8 mouse cellular contexts compared by ENCODE assay signal in the genomic region with DNA sequence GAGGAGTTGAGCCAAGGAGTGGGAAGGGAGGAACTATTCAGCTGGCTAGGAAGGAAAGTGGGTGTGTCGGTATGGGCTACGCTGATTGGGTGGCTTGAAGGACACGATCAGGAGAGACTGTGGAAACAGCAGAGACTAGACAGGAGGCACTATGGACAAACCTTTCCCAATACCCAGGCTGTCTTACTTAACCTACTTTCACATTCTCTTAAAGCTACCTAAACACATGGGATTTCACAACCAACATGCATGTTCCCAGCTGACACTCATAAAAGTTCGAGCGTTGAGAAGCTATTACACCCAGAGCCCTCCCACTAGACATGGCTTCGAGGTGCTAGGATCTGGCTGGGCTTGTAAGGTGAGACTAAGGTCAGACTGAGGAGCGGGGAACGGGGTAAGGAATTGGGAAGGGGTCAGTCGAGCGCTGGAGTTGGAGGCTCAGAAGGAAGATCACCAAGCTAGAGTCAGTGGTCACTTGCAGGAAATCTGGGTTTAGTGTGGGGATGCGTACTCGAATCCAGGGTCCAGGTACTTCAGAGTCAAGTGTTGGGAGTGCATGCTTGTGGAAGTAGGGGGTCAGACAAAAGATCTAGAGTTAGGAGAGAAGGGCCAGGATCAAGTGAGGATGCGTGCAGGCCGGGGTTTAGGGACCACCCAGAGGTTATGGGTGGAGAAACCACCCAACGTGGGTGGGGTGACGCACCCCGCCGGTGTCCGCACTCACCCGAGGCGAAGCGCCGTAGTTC. TPM values are rescaled to one million over a fixed set of nuclear protein-coding genes. Genes with fewer than 3 reads are reported as not detected.
DNase-seq lines count a peak whose midpoint lies in the region; ATAC-seq and TF ChIP-seq lines count a peak whose summit lies in the region.

Gene Paox (plus strand): TSS at position 217 of the 746 bp plus-strand sequence.

- H3K4me1 ChIP-seq in E14TG2a.4 (replicated peaks; ENCODE audit: low read depth, low read length) = peaks cover 28% of the 10 kb centered on the region
- H3K4me1 ChIP-seq in heart, embryonic 16.5 days (ENCODE audit: control insufficient read depth, insufficient read depth, low read length) = 0 out of 2 replicates have a peak, but pooled peaks cover 3% of the 10 kb centered on the region
- peaks cover 21% of the 10 kb centered on the region for H3K4me1 ChIP-seq in liver, embryonic 15.5 days (replicated peaks)
- H3K4me1 ChIP-seq in neural tube, embryonic 11.5 days (ENCODE audit: control insufficient read depth, insufficient read depth, low read length) = no peaks in the 10 kb centered on the region

- peak within 1 kb of the TSS; percentile 92 for H3K4me3 ChIP-seq in E14TG2a.4 (replicated peaks; ENCODE audit: low read length)
- H3K4me3 ChIP-seq in heart, embryonic 16.5 days (ENCODE audit: low read length) = peak within 1 kb of the TSS; percentile 75
- peak within 1 kb of the TSS; percentile 68 for H3K4me3 ChIP-seq in liver, embryonic 15.5 days (replicated peaks)
- H3K4me3 ChIP-seq in neural tube, embryonic 11.5 days (ENCODE audit: low read depth, low read length) = peak within 1 kb of the TSS; percentile 71

- H3K9ac ChIP-seq in heart, embryonic 16.5 days (ENCODE audit: low read length) = peak within 1 kb of the TSS; percentile 90
- peak within 1 kb of the TSS; percentile 62 for H3K9ac ChIP-seq in liver, embryonic 15.5 days
- H3K9ac ChIP-seq in neural tube, embryonic 11.5 days (ENCODE audit: low read length) = peak within 1 kb of the TSS; percentile 84

- 1% methylated on average over 23 of the region's 23 CpGs for WGBS in heart, embryonic 16.5 days
- WGBS in liver, embryonic 15.5 days (ENCODE audit: insufficient replicate concordance) = under 1% methylated on average over 23 of the region's 23 CpGs
- 2% methylated on average over 23 of the region's 23 CpGs for WGBS in neural tube, embryonic 11.5 days

- peak within 1 kb of the TSS; percentile 80 for H3K4me2 ChIP-seq in heart, embryonic 16.5 days (ENCODE audit: low read depth, low read length)
- H3K4me2 ChIP-seq in liver, embryonic 15.5 days = peak within 1 kb of the TSS; percentile 89
- H3K4me2 ChIP-seq in neural tube, embryonic 11.5 days (ENCODE audit: low read depth) = peak within 1 kb of the TSS; percentile 94

- H3K9me3 ChIP-seq in E14TG2a.4 (ENCODE audit: low read length) = no peaks in the 10 kb centered on the region
- H3K9me3 ChIP-seq in heart, embryonic 16.5 days (replicated peaks; ENCODE audit: control insufficient read depth, low read length) = no peaks in the 10 kb centered on the region
- H3K9me3 ChIP-seq in liver, embryonic 15.5 days (replicated peaks) = no peaks in the 10 kb centered on the region
- no peaks in the 10 kb centered on the region for H3K9me3 ChIP-seq in neural tube, embryonic 11.5 days (ENCODE audit: control insufficient read depth, low read length)

- no peaks in the 10 kb centered on the region for H3K27me3 ChIP-seq in E14TG2a.4 (ENCODE audit: insufficient read depth, low read length)
- H3K27me3 ChIP-seq in heart, embryonic 16.5 days (ENCODE audit: control insufficient read depth, insufficient read depth, low read length) = no peaks in the 10 kb centered on the region
- no peaks in the 10 kb centered on the region for H3K27me3 ChIP-seq in liver, embryonic 15.5 days
- no peaks in the 10 kb centered on the region for H3K27me3 ChIP-seq in neural tube, embryonic 11.5 days (ENCODE audit: control insufficient read depth, insufficient read depth, low read length)

- TF ChIP-seq CTCF in E14TG2a.4 (conservative IDR thresholded peaks at IDR 0.05; ENCODE audit: low read length) = no peak

- peak within 1 kb of the TSS; percentile 94 for H3K27ac ChIP-seq in heart, embryonic 16.5 days (ENCODE audit: low read length)
- peak within 1 kb of the TSS; percentile 82 for H3K27ac ChIP-seq in liver, embryonic 15.5 days (replicated peaks)
- peak within 1 kb of the TSS; percentile 49; the same call in 1 of the 2 replicates for H3K27ac ChIP-seq in neural tube, embryonic 11.5 days (ENCODE audit: low read depth, low read length)

- peak; percentile 80 for ATAC-seq in heart, embryonic 16.5 days (replicated peaks; ENCODE audit: extremely low read depth, insufficient read depth, low FRiP score)
- ATAC-seq in liver, embryonic 15.5 days (ENCODE audit: insufficient read depth) = peak; percentile 67
- ATAC-seq in neural tube, embryonic 11.5 days (ENCODE audit: insufficient read depth, low FRiP score, low TSS enrichment) = peak; percentile 56

- DNase-seq in adrenal gland, postnatal 14 days = peak; percentile 83
- peak; percentile 94 for DNase-seq in fibroblast of lung, adult 2 months (ENCODE audit: low read depth)
- DNase-seq in kidney, postnatal 14 days = peak; percentile 76
- peak; percentile 40 for DNase-seq in neural tube, embryonic 11.5 days (ENCODE audit: low spot score)
- DNase-seq in urinary bladder, postnatal 10 days (ENCODE audit: low spot score) = no peak

- peaks cover 29% of the 10 kb centered on the region for H3K36me3 ChIP-seq in E14TG2a.4 (ENCODE audit: insufficient read depth, low read length)
- peaks cover 14% of the 10 kb centered on the region for H3K36me3 ChIP-seq in heart, embryonic 16.5 days (ENCODE audit: control insufficient read depth, insufficient read depth)
- peaks cover 18% of the 10 kb centered on the region for H3K36me3 ChIP-seq in liver, embryonic 15.5 days (replicated peaks)
- peaks cover 3% of the 10 kb centered on the region; the same call in 1 of the 2 replicates for H3K36me3 ChIP-seq in neural tube, embryonic 11.5 days (ENCODE audit: control insufficient read depth, insufficient read depth, low read length)

RNA-seq across cellular contexts. Expression of gene Paox, which starts in this region (rescaled TPM):
- total RNA-seq in adrenal gland, postnatal 14 days (2021) = 20.8 and 23.6 TPM in 2 replicates
- 9.5 and 12.9 TPM in 2 replicates for polyA plus RNA-seq in heart, embryonic 16.5 days (2015; fragmentation: Nextera tagmentation; extraction: Ambion mirVana)
- polyA plus RNA-seq in liver, embryonic 15.5 days (2015; fragmentation: Nextera tagmentation; extraction: Ambion mirVana) = 10.1 and 11.0 TPM in 2 replicates
- polyA plus RNA-seq in neural tube, embryonic 11.5 days (2014; fragmentation: Nextera tagmentation; extraction: Ambion mirVana) = 15.6 and 16.1 TPM in 2 replicates
